Mouse (Mus musculus) kidney, adult 9 months (tissue): ENCODE data around the gene 7530416G11Rik.
A peak's percentile ranks its signal among the peaks of the same experiment; 100 is the strongest.

Source experiments
- DNase-seq: peaks from one replicate; pipeline ENCODE4 v3.0.0; 2022

The 7530416G11Rik gene

GRCm38 (mm10) chr15:85479365-85479764 is 23.7 kb downstream of the 7530416G11Rik start:
- DNase-seq = no peak

- peak; percentile 71 for DNase-seq
Observed at GRCm38 (mm10) chr15:85477584-85477983, 25.4 kb downstream of the 7530416G11Rik start.

- DNase-seq = no peak
Observed at GRCm38 (mm10) chr15:85474697-85475096, 28.3 kb downstream of the 7530416G11Rik start.

GRCm38 (mm10) chr15:85469401-85469800 is 33.6 kb downstream of the 7530416G11Rik start:
- peak; percentile 79 for DNase-seq

GRCm38 (mm10) chr15:85466456-85467067 is 36.5 kb downstream of the 7530416G11Rik start:
- DNase-seq = no peak

GRCm38 (mm10) chr15:85464823-85465565 is 38.0 kb downstream of the 7530416G11Rik start:
- no peak for DNase-seq

GRCm38 (mm10) chr15:85464190-85464589 is 38.8 kb downstream of the 7530416G11Rik start:
- DNase-seq = no peak

- DNase-seq = no peak
Observed at GRCm38 (mm10) chr15:85463027-85463790, 39.8 kb downstream of the 7530416G11Rik start.

- DNase-seq = no peak
Observed at GRCm38 (mm10) chr15:85462138-85462537, 40.9 kb downstream of the 7530416G11Rik start.

GRCm38 (mm10) chr15:85461541-85461940 is 41.5 kb downstream of the 7530416G11Rik start:
- DNase-seq = no peak

- peak; percentile 18 for DNase-seq
Observed at GRCm38 (mm10) chr15:85458631-85459082, 44.4 kb downstream of the 7530416G11Rik start.

GRCm38 (mm10) chr15:85457838-85458237 is 45.2 kb downstream of the 7530416G11Rik start:
- DNase-seq = no peak

- peak; percentile 46 for DNase-seq
Observed at GRCm38 (mm10) chr15:85456891-85457290, 46.1 kb downstream of the 7530416G11Rik start.

GRCm38 (mm10) chr15:85446652-85447051 is 56.4 kb downstream of the 7530416G11Rik start:
- no peak for DNase-seq
